Mouse (Mus musculus) adrenal gland, adult 8-10 months (tissue): ENCODE data around the gene Adamtsl1. TPM values are rescaled to one million over a fixed set of nuclear protein-coding genes. Genes with fewer than 3 reads are reported as not detected.

Experiments used
- DNase-seq: peaks from one replicate; pipeline ENCODE4 v3.0.0; 2022
- total RNA-seq, 4 experiments: library from RNA; stranded (reverse); gene quantifications; 2 replicates each; pipeline ENCODE4 v1.2.4; 2022

Gene Adamtsl1
- total RNA-seq: 10 to 100 TPM in 3 of 4 experiments, 1 to 10 TPM in 1; 9.9 to 30.7 (median 21.9) TPM

- no peak for DNase-seq
These were observed at the start of gene Adamtsl1 for GRCm38 (mm10) chr4:85513792-85514191. Gene Adamtsl1 (plus strand): TSS chr4:85514172.

- no peak for DNase-seq
These were observed 30.4 kb upstream of the Adamtsl1 start for GRCm38 (mm10) chr4:85483586-85483985.

- DNase-seq: no peak
These were observed 27.5 kb upstream of the Adamtsl1 start for GRCm38 (mm10) chr4:85486316-85486946.

GRCm38 (mm10) chr4:85505718-85506117 lies 8.3 kb upstream of the Adamtsl1 start:
- DNase-seq: no peak

- DNase-seq: no peak
These were observed 7.0 kb upstream of the Adamtsl1 start for GRCm38 (mm10) chr4:85506976-85507375.

GRCm38 (mm10) chr4:85507491-85507890 lies 6.5 kb upstream of the Adamtsl1 start:
- no peak for DNase-seq

- DNase-seq: no peak
These were observed 684 bp upstream of the Adamtsl1 start for GRCm38 (mm10) chr4:85513288-85513687.

GRCm38 (mm10) chr4:85514205-85514681 lies 271 bp downstream of the Adamtsl1 start:
- DNase-seq: no peak

GRCm38 (mm10) chr4:85526966-85527566 lies 13.1 kb downstream of the Adamtsl1 start:
- DNase-seq: no peak

GRCm38 (mm10) chr4:85529852-85530251 lies 15.9 kb downstream of the Adamtsl1 start:
- no peak for DNase-seq

GRCm38 (mm10) chr4:85539677-85540076 lies 25.7 kb downstream of the Adamtsl1 start:
- DNase-seq: no peak

- DNase-seq: no peak
These were observed 29.2 kb downstream of the Adamtsl1 start for GRCm38 (mm10) chr4:85543221-85543620.

GRCm38 (mm10) chr4:85554696-85555095 lies 40.7 kb downstream of the Adamtsl1 start:
- DNase-seq: no peak

- DNase-seq: no peak
These were observed 45.8 kb downstream of the Adamtsl1 start for GRCm38 (mm10) chr4:85559753-85560152.

GRCm38 (mm10) chr4:85585426-85585825 lies 71.5 kb downstream of the Adamtsl1 start:
- no peak for DNase-seq

GRCm38 (mm10) chr4:85588928-85589327 lies 75.0 kb downstream of the Adamtsl1 start:
- no peak for DNase-seq

- DNase-seq: no peak
These were observed 77.1 kb downstream of the Adamtsl1 start for GRCm38 (mm10) chr4:85591037-85591436.

GRCm38 (mm10) chr4:85594159-85594558 lies 80.2 kb downstream of the Adamtsl1 start:
- no peak for DNase-seq

- DNase-seq: no peak
These were observed 99.4 kb downstream of the Adamtsl1 start for GRCm38 (mm10) chr4:85613331-85613730.

- no peak for DNase-seq
These were observed 104.8 kb downstream of the Adamtsl1 start for GRCm38 (mm10) chr4:85618746-85619145.

GRCm38 (mm10) chr4:85619261-85619660 lies 105.3 kb downstream of the Adamtsl1 start:
- DNase-seq: no peak

- DNase-seq: no peak
These were observed 115.4 kb downstream of the Adamtsl1 start for GRCm38 (mm10) chr4:85629381-85629780.

- no peak for DNase-seq
These were observed 155.3 kb downstream of the Adamtsl1 start for GRCm38 (mm10) chr4:85669271-85669670.

- no peak for DNase-seq
These were observed 155.8 kb downstream of the Adamtsl1 start for GRCm38 (mm10) chr4:85669735-85670134.
